ENCODE assay signal across 8 mouse cellular contexts in the genomic region with DNA sequence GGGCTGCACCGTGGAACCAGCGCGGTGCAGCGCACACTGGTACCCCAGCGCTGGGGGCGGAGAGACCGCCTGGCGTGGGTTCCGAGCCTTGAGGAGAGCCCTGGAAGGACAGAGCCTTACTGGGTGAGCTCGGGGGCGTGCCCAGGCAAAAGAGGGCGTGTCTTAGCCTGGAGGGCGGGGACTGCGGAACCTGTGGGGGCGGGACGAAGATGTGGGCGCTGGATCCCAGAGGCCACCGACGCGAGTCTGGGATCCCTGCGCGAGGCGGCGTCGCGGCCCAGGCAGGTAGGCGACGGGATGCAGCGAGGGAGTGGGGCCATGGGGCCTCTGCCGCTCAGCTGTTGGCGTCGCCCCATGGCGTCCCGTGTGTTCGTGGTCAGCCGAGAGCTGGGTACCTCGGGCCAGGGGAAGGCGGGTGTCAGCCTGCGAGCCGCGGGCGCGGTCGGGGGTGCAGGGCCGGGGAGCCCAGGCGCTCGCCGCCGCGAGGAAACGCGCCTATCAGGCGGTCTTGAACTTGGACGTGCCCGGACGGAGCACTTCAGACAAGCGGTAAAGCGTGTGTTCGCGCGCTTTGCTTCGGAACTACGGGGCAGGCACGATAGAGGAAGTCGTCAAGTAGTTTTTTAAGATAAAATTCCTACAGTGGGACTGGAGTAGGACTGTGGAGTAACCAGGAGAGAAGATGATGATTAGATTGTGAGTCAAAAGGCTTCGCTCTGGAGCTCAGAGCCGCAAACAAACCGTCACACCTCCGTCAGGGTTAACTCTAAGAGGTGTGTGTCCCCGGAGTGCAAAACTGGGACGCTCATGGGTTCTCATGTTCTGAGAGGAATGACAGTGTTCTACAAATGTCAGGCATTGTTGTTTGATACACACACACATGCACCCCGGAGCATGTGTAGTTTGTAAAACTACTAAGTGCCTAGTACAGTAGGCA. TPM values are rescaled to one million over a fixed set of nuclear protein-coding genes. Genes with fewer than 3 reads are reported as not detected.
DNase-seq lines count a peak whose midpoint lies in the region; ATAC-seq lines count a peak whose summit lies in the region.

Gene Dennd2c, plus strand, starts transcription at position 151 of the 937 bp plus-strand sequence.

- ATAC-seq in intestine, embryonic 16.5 days, result peak; percentile 98

- peak within 1 kb of the TSS; percentile 79 for H3K27ac ChIP-seq in embryonic facial prominence, embryonic 10.5 days (replicated peaks)
- H3K27ac ChIP-seq in intestine, embryonic 16.5 days (ENCODE audit: low read length), result no peak within 1 kb of the TSS

- 1% methylated on average over 72 of the region's 72 CpGs for WGBS in embryonic facial prominence, embryonic 10.5 days
- WGBS in intestine, embryonic 16.5 days, result under 1% methylated on average over 71 of the region's 72 CpGs

- peak within 1 kb of the TSS; percentile 77 for H3K4me3 ChIP-seq in embryonic facial prominence, embryonic 10.5 days
- H3K4me3 ChIP-seq in intestine, embryonic 16.5 days (ENCODE audit: low read length), result peak within 1 kb of the TSS; percentile 79

- H3K9ac ChIP-seq in intestine, embryonic 16.5 days (ENCODE audit: low read depth, low read length), result peak within 1 kb of the TSS; percentile 82

- peaks cover 12% of the 10 kb centered on the region for H3K4me1 ChIP-seq in embryonic facial prominence, embryonic 10.5 days
- H3K4me1 ChIP-seq in intestine, embryonic 16.5 days (ENCODE audit: control insufficient read depth, insufficient read depth, low read length), result no peaks in the 10 kb centered on the region

- no peaks in the 10 kb centered on the region for H3K9me3 ChIP-seq in embryonic facial prominence, embryonic 10.5 days
- no peaks in the 10 kb centered on the region for H3K9me3 ChIP-seq in intestine, embryonic 16.5 days (ENCODE audit: control insufficient read depth, low read length)

- DNase-seq in adrenal gland, postnatal 10 days, result peak; percentile 98
- peak; percentile 94 for DNase-seq in embryonic facial prominence, embryonic 10.5 days (ENCODE audit: low spot score)
- peak; percentile 51 for DNase-seq in gonadal fat pad, adult 2 months (ENCODE audit: low read depth)
- DNase-seq in left cerebral cortex, postnatal 25 days (ENCODE audit: low spot score in 2 of 2), result peak; percentile 58 to 59
- peak; percentile 92 for DNase-seq in mesoderm, embryonic 11.5 days (ENCODE audit: low read depth, low spot score)
- peak; percentile 66 for DNase-seq in right cerebral cortex, postnatal 25 days
- peak; percentile 93 to 98 for DNase-seq in urinary bladder, postnatal 4 days (ENCODE audit: low spot score in 2 of 2)

- peaks cover 42% of the 10 kb centered on the region for H3K27me3 ChIP-seq in embryonic facial prominence, embryonic 10.5 days (replicated peaks; ENCODE audit: low read depth, poor library complexity, severe bottlenecking)
- no peaks in the 10 kb centered on the region for H3K27me3 ChIP-seq in intestine, embryonic 16.5 days (replicated peaks; ENCODE audit: control insufficient read depth, insufficient read depth, low read length)

- no peaks in the 10 kb centered on the region for H3K36me3 ChIP-seq in embryonic facial prominence, embryonic 10.5 days (replicated peaks)
- no peaks in the 10 kb centered on the region for H3K36me3 ChIP-seq in intestine, embryonic 16.5 days (ENCODE audit: control insufficient read depth, insufficient read depth, low read length)

- intact Hi-C loops in left cerebral cortex, postnatal 25 days (cut with DNase I), result loop anchor here (1.0 kb wide), 1 partner anchor 68 kb away; no protein-coding TSS in a partner anchor

- H3K4me2 ChIP-seq in intestine, embryonic 16.5 days (ENCODE audit: low read depth, low read length), result peak within 1 kb of the TSS; percentile 94

RNA-seq across cellular contexts. Expression of gene Dennd2c, which starts in this region (rescaled TPM):
- total RNA-seq in adrenal gland, postnatal 10 days (2021), result 1 to 10 TPM; 2.0 to 3.4 TPM
- polyA plus RNA-seq in embryonic facial prominence, embryonic 10.5 days (2016; fragmentation: Nextera tagmentation; extraction: Ambion mirVana), result 2.1 and 3.4 TPM in 2 replicates
- polyA plus RNA-seq in gonadal fat pad, adult 2 months (2012; rRNA removed), result 0.77 and 0.89 TPM in 2 replicates
- polyA plus RNA-seq in intestine, embryonic 16.5 days (2015; fragmentation: Nextera tagmentation; extraction: Ambion mirVana), result 2.1 and 2.2 TPM in 2 replicates
- total RNA-seq in left cerebral cortex, postnatal 25 days (2021), result under 1 TPM; 0.48 to 0.62 TPM

Comparison
In these comparisons a context has a peak if more than half of its experiments do, and no peak if none do; other contexts are left out.
1. Peak in DNase-seq in gonadal fat pad, adult 2 months; RNA of the gene not detected or under 1 TPM.
2. Peak in DNase-seq in left cerebral cortex, postnatal 25 days; RNA of the gene not detected or under 1 TPM.